Mouse (Mus musculus): ENCODE data around the gene Ttc39d. TPM values are rescaled to one million over a fixed set of nuclear protein-coding genes. Genes with fewer than 3 reads are reported as not detected.

The Ttc39d gene
- polyA plus RNA-seq, 1 experiment from 2014 or later, result 0.15 TPM

DNA sequence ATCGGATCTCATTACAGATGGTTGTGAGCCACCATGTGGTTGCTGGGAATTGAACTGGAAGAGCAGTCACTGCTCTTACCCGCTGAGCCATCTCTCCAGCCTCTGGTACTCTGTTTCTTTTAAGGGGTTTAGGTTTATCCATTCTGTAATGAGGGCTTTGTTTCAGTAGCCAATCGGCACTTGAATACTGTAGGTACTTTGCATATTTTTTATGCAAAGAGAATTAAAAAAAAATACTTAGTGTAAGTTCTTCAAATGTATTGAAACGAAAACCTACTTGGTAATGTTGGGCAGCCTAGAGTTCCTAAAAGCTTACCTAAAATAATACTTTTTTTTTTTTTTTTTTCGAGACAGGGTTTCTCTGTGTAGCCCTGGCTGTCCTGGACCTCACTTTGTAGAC is 30.2 kb downstream of the Ttc39d start:
- DNase-seq (ENCODE audit: low spot score) (no peak), ATAC-seq (ENCODE audit: low FRiP score) (no peak)
- Histone ChIP-seq H3K4me3 (replicated peaks; ENCODE audit: low read length) (no peak overlapping the region), H3K36me3 (replicated peaks; ENCODE audit: control insufficient read depth, insufficient read depth) (peaks cover 61% of the 10 kb centered on the region), H3K4me1 (replicated peaks; ENCODE audit: control insufficient read depth, insufficient read depth, low read length) (no peaks in the 10 kb centered on the region), H3K27me3 (ENCODE audit: control insufficient read depth, insufficient read depth, low read length) (no peaks in the 10 kb centered on the region), H3K4me2 (replicated peaks) (no peak overlapping the region), H3K9me3 (ENCODE audit: control insufficient read depth, low read length) (no peaks in the 10 kb centered on the region), H3K9ac (no peak overlapping the region), H3K27ac (no peak overlapping the region)
- whole genome bisulfite sequencing, result 94% methylated on average over 4 of the region's 5 CpGs

GRCm38 (mm10) chr17:80241594-80241993 is 34.3 kb downstream of the Ttc39d start:
- peaks cover 99% of the 10 kb centered on the region for H3K36me3 ChIP-seq (replicated peaks; ENCODE audit: control insufficient read depth, insufficient read depth)
- DNase-seq (ENCODE audit: low spot score), result no peak
- H3K9me3 ChIP-seq (ENCODE audit: control insufficient read depth, low read length), result no peaks in the 10 kb centered on the region
- no peak overlapping the region for H3K27ac ChIP-seq
- no peak overlapping the region for H3K9ac ChIP-seq
- ATAC-seq (ENCODE audit: low FRiP score), result no peak
- 86% methylated on average over 9 of the region's 9 CpGs for WGBS
- H3K4me1 ChIP-seq (replicated peaks; ENCODE audit: control insufficient read depth, insufficient read depth, low read length), result no peaks in the 10 kb centered on the region
- no peaks in the 10 kb centered on the region for H3K27me3 ChIP-seq (ENCODE audit: control insufficient read depth, insufficient read depth, low read length)
- H3K4me2 ChIP-seq (replicated peaks), result no peak overlapping the region
- no peak overlapping the region for H3K4me3 ChIP-seq (replicated peaks; ENCODE audit: low read length)

DNA sequence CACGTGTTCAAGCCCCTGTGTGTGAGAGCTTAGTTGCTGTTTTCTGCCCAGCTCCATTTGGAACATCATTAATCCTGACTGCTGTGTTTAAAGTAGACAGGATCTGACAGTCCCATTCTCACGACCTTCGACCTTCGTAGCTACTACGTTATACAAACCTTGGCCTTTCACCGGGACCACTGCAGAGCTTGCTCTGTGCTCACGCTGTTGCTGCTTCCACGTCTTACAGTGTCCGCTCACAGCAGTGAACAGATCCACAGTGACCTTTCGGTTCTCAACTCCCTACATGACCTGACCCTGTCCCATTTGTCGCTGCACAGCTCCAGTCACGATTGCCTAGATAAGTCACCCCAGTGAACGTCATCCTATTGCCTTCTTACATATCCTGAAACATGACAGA is 35.9 kb downstream of the Ttc39d start:
- H3K4me1 ChIP-seq (replicated peaks; ENCODE audit: control insufficient read depth, insufficient read depth, low read length), result no peaks in the 10 kb centered on the region
- DNase-seq (ENCODE audit: low spot score) (no peak), ATAC-seq (ENCODE audit: low FRiP score) (no peak)
- no peak overlapping the region for H3K9ac ChIP-seq
- H3K9me3 ChIP-seq (ENCODE audit: control insufficient read depth, low read length), result no peaks in the 10 kb centered on the region
- no peaks in the 10 kb centered on the region for H3K27me3 ChIP-seq (ENCODE audit: control insufficient read depth, insufficient read depth, low read length)
- WGBS, result 58% methylated on average over 13 of the region's 13 CpGs
- no peak overlapping the region for H3K4me2 ChIP-seq (replicated peaks)
- H3K27ac ChIP-seq, result no peak overlapping the region
- H3K36me3 ChIP-seq (replicated peaks; ENCODE audit: control insufficient read depth, insufficient read depth), result peaks cover 99% of the 10 kb centered on the region
- H3K4me3 ChIP-seq (replicated peaks; ENCODE audit: low read length), result no peak overlapping the region

DNA sequence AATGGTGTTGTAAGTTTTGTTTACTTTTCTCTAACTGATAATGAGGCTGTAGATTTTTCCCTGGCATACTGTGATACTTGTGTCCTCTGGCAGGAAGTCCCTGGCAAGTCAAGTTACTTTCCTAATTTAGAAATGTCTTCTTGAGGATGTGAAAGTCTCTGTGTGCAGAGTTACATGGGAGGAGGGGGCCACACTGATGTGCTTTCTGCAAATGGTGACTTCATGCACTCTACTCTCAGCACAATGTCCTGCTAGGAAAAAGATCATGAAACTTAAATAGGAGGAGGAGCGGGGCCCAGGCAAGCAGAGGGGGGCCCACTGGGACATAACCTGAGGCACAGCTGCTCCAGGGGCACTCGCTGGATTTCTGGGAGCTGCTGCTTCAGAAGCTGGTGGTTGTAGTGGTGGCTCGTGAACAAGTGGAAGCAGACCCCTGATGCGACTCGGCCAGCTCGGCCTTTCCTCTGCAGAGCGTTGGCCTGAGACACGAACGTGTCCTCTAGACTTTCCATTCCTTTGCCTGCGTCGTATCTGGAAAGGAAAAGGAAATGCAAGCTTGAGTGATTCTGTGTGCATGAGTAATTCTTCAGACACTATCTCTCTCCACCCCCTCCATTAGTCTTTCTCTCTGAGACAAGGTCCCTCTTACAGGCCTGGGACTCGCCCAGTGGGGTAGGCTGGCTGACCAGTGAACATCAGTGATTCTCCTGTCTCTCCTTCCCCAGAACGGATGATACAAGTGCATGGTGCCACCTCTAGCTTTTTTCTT is 45.7 kb downstream of the Ttc39d start:
- 84% methylated on average over 13 of the region's 13 CpGs for WGBS
- peaks cover 100% of the 10 kb centered on the region for H3K36me3 ChIP-seq (replicated peaks; ENCODE audit: control insufficient read depth, insufficient read depth)

DNA sequence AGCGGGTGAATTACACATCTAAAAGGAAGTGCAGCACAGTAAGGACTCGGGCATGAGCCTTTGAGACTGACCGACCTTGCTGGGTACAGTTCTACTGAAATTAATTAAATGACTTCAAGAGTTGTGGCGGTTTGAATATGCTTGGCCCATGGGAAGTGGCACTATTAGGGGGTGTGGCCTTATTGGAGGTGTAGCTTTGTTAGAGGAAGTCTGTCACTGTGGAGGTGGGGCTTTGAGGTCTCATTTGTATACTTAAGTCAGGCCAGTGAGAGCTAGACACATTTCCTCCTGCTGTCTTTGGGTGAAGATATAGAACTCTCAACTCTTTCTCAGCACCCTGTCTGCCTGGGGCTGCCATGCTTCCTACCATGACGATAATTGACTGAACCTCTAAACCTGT is 47.2 kb downstream of the Ttc39d start:
- no peak overlapping the region for H3K27ac ChIP-seq
- DNase-seq (ENCODE audit: low spot score), result no peak
- no peaks in the 10 kb centered on the region for H3K4me1 ChIP-seq (replicated peaks; ENCODE audit: control insufficient read depth, insufficient read depth, low read length)
- WGBS, result 95% methylated on average over 5 of the region's 5 CpGs
- no peak overlapping the region for H3K9ac ChIP-seq
- no peaks in the 10 kb centered on the region for H3K27me3 ChIP-seq (ENCODE audit: control insufficient read depth, insufficient read depth, low read length)
- peaks cover 100% of the 10 kb centered on the region for H3K36me3 ChIP-seq (replicated peaks; ENCODE audit: control insufficient read depth, insufficient read depth)
- ATAC-seq (ENCODE audit: low FRiP score), result no peak
- H3K4me2 ChIP-seq (replicated peaks), result no peak overlapping the region
- H3K4me3 ChIP-seq (replicated peaks; ENCODE audit: low read length), result no peak overlapping the region
- H3K9me3 ChIP-seq (ENCODE audit: control insufficient read depth, low read length), result no peaks in the 10 kb centered on the region

More for the DNA sequence above, 45.7 kb downstream of the Ttc39d start:
- Histone ChIP-seq H3K4me1 (replicated peaks; ENCODE audit: control insufficient read depth, insufficient read depth, low read length) (no peaks in the 10 kb centered on the region), H3K4me3 (replicated peaks; ENCODE audit: low read length) (no peak overlapping the region), H3K27me3 (ENCODE audit: control insufficient read depth, insufficient read depth, low read length) (no peaks in the 10 kb centered on the region), H3K9me3 (ENCODE audit: control insufficient read depth, low read length) (no peaks in the 10 kb centered on the region), H3K27ac (no peak overlapping the region), H3K9ac (no peak overlapping the region), H3K4me2 (replicated peaks) (no peak overlapping the region)
- ATAC-seq (ENCODE audit: low FRiP score) (no peak), DNase-seq (ENCODE audit: low spot score) (no peak)

GRCm38 (mm10) chr17:80255208-80255607 is 47.9 kb downstream of the Ttc39d start:
- Histone ChIP-seq H3K4me2 (replicated peaks) (no peak overlapping the region), H3K27me3 (ENCODE audit: control insufficient read depth, insufficient read depth, low read length) (no peaks in the 10 kb centered on the region), H3K36me3 (replicated peaks; ENCODE audit: control insufficient read depth, insufficient read depth) (peaks cover 100% of the 10 kb centered on the region), H3K4me3 (replicated peaks; ENCODE audit: low read length) (no peak overlapping the region), H3K27ac (no peak overlapping the region), H3K9me3 (ENCODE audit: control insufficient read depth, low read length) (no peaks in the 10 kb centered on the region), H3K4me1 (replicated peaks; ENCODE audit: control insufficient read depth, insufficient read depth, low read length) (no peaks in the 10 kb centered on the region), H3K9ac (no peak overlapping the region)
- 69% methylated on average over 13 of the region's 13 CpGs for WGBS
- no peak for DNase-seq (ENCODE audit: low spot score)
- ATAC-seq (ENCODE audit: low FRiP score), result no peak

DNA sequence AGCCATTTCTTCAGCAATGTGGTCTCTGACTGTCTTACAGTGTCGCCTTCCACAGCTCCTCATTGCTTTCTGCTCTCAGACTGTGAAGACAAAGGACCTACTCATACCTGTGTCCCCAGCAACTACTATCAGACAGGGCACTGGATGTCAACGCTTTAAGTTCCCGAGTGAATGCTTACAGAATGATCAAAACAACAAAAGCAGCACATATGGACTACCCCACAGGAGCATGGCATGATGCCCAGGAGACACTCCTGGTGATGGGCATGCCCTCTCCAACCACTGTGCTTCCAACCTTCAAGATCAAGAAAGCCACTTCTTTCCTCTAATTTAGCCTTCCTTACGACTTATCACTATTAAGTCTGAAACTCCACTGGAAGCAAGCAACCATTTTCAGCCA is 59.8 kb downstream of the Ttc39d start:
- Histone ChIP-seq H3K9me3 (ENCODE audit: control insufficient read depth, low read length) (no peaks in the 10 kb centered on the region), H3K27ac (no peak overlapping the region), H3K4me3 (replicated peaks; ENCODE audit: low read length) (no peak overlapping the region), H3K9ac (no peak overlapping the region), H3K27me3 (ENCODE audit: control insufficient read depth, insufficient read depth, low read length) (no peaks in the 10 kb centered on the region), H3K36me3 (replicated peaks; ENCODE audit: control insufficient read depth, insufficient read depth) (peaks cover 97% of the 10 kb centered on the region), H3K4me1 (replicated peaks; ENCODE audit: control insufficient read depth, insufficient read depth, low read length) (no peaks in the 10 kb centered on the region), H3K4me2 (replicated peaks) (no peak overlapping the region)
- no peak for ATAC-seq (ENCODE audit: low FRiP score)
- WGBS, result 91% methylated on average over 4 of the region's 4 CpGs
- no peak for DNase-seq (ENCODE audit: low spot score)

Other genes starting within 250 kb of the Ttc39d start
- 62.7 and 75.2 TPM in 2 replicates for gene Hnrnpll, start 145.1 kb upstream of the Ttc39d start, polyA plus RNA-seq (2014; fragmentation: Nextera tagmentation; extraction: Ambion mirVana)
- 2.2 and 2.4 TPM in 2 replicates for gene Galm, start 80.0 kb upstream of the Ttc39d start, polyA plus RNA-seq (2014; fragmentation: Nextera tagmentation; extraction: Ambion mirVana)
- 389 and 452 TPM in 2 replicates for gene Srsf7, start 153 bp upstream of the Ttc39d start, polyA plus RNA-seq (2014; fragmentation: Nextera tagmentation; extraction: Ambion mirVana)
- 19.4 and 20.9 TPM in 2 replicates for gene Gemin6, start 17.0 kb downstream of the Ttc39d start, polyA plus RNA-seq (2014; fragmentation: Nextera tagmentation; extraction: Ambion mirVana)
- gene Morn2, start 82.7 kb downstream of the Ttc39d start, polyA plus RNA-seq (2014; fragmentation: Nextera tagmentation; extraction: Ambion mirVana), result 58.1 and 64.2 TPM in 2 replicates
- gene Dhx57, start 83.0 kb downstream of the Ttc39d start, polyA plus RNA-seq (2014; fragmentation: Nextera tagmentation; extraction: Ambion mirVana), result 51.3 and 61.0 TPM in 2 replicates
- 1.5 and 2.6 TPM in 2 replicates for gene Arhgef33, start 99.9 kb downstream of the Ttc39d start, polyA plus RNA-seq (2014; fragmentation: Nextera tagmentation; extraction: Ambion mirVana)
- gene Gm10190, start 166.1 kb downstream of the Ttc39d start, polyA plus RNA-seq (2014; fragmentation: Nextera tagmentation; extraction: Ambion mirVana), result 0.91 and 2.2 TPM in 2 replicates

Data from hindbrain, embryonic 14.5 days (tissue).